Comparison of ENCODE assay signal across 8 mouse cellular contexts in the genomic region with DNA sequence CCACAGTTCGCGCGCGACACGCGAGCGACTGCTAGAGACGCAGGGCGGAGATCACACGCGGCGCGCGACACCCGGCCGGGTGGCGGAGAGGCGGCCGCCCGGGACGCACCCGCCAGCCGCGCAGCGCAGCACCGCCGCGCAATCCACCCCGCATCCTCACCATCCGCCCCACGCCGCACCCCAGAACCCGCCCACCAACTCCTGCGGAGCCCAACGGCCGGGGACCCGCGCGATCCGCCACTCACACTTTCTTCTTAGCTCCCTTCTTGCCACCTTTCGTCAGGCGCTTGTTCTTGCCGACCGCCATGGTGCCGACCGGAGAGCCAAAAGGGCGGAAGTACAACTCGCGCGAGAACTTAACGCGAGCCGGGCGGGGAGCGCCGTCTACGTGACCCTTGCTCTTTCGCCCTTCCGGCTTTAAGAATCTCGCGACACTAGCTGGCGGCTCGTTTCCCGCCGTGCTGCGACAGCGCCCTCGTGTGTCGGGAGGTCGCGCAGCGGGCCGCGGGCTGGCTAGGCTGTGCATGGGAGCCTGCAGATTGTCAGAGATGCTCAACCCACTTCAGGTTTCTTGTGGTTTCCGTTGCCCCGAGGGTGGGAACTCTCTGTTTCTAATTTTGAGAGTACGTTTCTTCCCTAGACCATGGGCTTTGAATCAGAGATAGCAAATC. TPM values are rescaled to one million over a fixed set of nuclear protein-coding genes. Genes with fewer than 3 reads are reported as not detected.
DNase-seq lines count a peak whose midpoint lies in the region; ATAC-seq and TF ChIP-seq lines count a peak whose summit lies in the region.

Gene Rps3a1, minus strand, starts transcription at position 440 of the 671 bp plus-strand sequence.

- under 1% methylated on average over 73 of the region's 77 CpGs for WGBS in kidney, embryonic 14.5 days
- under 1% methylated on average over 67 of the region's 77 CpGs for whole genome bisulfite sequencing in limb, embryonic 15.5 days

- no peak for TF ChIP-seq POLR2A in bone marrow macrophage, adult 2 months (IDR thresholded peaks at IDR 0.05; ENCODE audit: borderline replicate concordance, low read depth, low read length)
- peak; percentile 89 for TF ChIP-seq POLR2A in embryonic fibroblast, embryonic 13.5 days (IDR thresholded peaks at IDR 0.05; ENCODE audit: low read depth, low read length)

- peak within 1 kb of the TSS; percentile 74 for H3K27ac ChIP-seq in bone marrow macrophage, adult 2 months (ENCODE audit: insufficient read depth, low read depth, low read length)
- H3K27ac ChIP-seq in embryonic fibroblast, embryonic 13.5 days (ENCODE audit: insufficient read depth, low read length) = peak within 1 kb of the TSS; percentile 35
- peak within 1 kb of the TSS; percentile 90 for H3K27ac ChIP-seq in kidney, embryonic 14.5 days (ENCODE audit: low read depth, low read length)
- peak within 1 kb of the TSS; percentile 95 for H3K27ac ChIP-seq in limb, embryonic 15.5 days

- H3K36me3 ChIP-seq in kidney, embryonic 14.5 days (ENCODE audit: control insufficient read depth, insufficient read depth, low read length) = peaks cover 40% of the 10 kb centered on the region
- H3K36me3 ChIP-seq in limb, embryonic 15.5 days = peaks cover 35% of the 10 kb centered on the region

- peak within 1 kb of the TSS; percentile 97 for H3K9ac ChIP-seq in kidney, embryonic 14.5 days (ENCODE audit: low read depth, low read length)
- peak within 1 kb of the TSS; percentile 76 for H3K9ac ChIP-seq in limb, embryonic 15.5 days

- peaks cover 12% of the 10 kb centered on the region for H3K4me1 ChIP-seq in bone marrow macrophage, adult 2 months (ENCODE audit: control insufficient read depth, insufficient read depth, low read length)
- H3K4me1 ChIP-seq in embryonic fibroblast, embryonic 13.5 days (ENCODE audit: control insufficient read depth, insufficient read depth, low read length) = no peaks in the 10 kb centered on the region
- peaks cover 6% of the 10 kb centered on the region; the same call in 1 of the 2 replicates for H3K4me1 ChIP-seq in kidney, embryonic 14.5 days (ENCODE audit: control insufficient read depth, insufficient read depth, low read length)
- H3K4me1 ChIP-seq in limb, embryonic 15.5 days = peaks cover 18% of the 10 kb centered on the region

- H3K4me2 ChIP-seq in kidney, embryonic 14.5 days (replicated peaks; ENCODE audit: low read depth, low read length) = peak within 1 kb of the TSS; percentile 89
- peak within 1 kb of the TSS; percentile 62 for H3K4me2 ChIP-seq in limb, embryonic 15.5 days

- H3K4me3 ChIP-seq in bone marrow macrophage, adult 2 months (ENCODE audit: insufficient read depth, low read length) = peak within 1 kb of the TSS; percentile 91
- H3K4me3 ChIP-seq in embryonic fibroblast, embryonic 13.5 days (ENCODE audit: insufficient read depth, low read length) = peak within 1 kb of the TSS; percentile 94
- peak within 1 kb of the TSS; percentile 98 for H3K4me3 ChIP-seq in kidney, embryonic 14.5 days (ENCODE audit: low read length)
- H3K4me3 ChIP-seq in limb, embryonic 15.5 days = peak within 1 kb of the TSS; percentile 70

- peak; percentile 95 for ATAC-seq in kidney, embryonic 14.5 days (ENCODE audit: low FRiP score, low TSS enrichment)
- ATAC-seq in limb, embryonic 15.5 days (ENCODE audit: insufficient number of reproducible peaks, low FRiP score, low TSS enrichment, low read depth) = peak; percentile 93

- DNase-seq in A20 (ENCODE audit: low read depth, low spot score) = peak; percentile 98
- DNase-seq in heart, adult 9 months (ENCODE audit: low spot score in 2 of 2) = peak; percentile 95 to 98
- peak; percentile 97 to 99 for DNase-seq in monocyte, adult 2 months (ENCODE audit: low read depth in 1 of 2, low spot score in 2 of 2)
- peak; percentile 98 to 99 for DNase-seq in spleen, postnatal 36 days (ENCODE audit: low spot score in 2 of 2)

- TF ChIP-seq CTCF in bone marrow macrophage, adult 2 months (IDR thresholded peaks at IDR 0.05; ENCODE audit: low read depth, low read length) = peak; percentile 50
- peak; percentile 98 for TF ChIP-seq CTCF in embryonic fibroblast, embryonic 13.5 days (IDR thresholded peaks at IDR 0.05; ENCODE audit: borderline replicate concordance, insufficient read depth, low read length)

- H3K9me3 ChIP-seq in kidney, embryonic 14.5 days (ENCODE audit: control insufficient read depth, low read length) = no peaks in the 10 kb centered on the region
- H3K9me3 ChIP-seq in limb, embryonic 15.5 days = no peaks in the 10 kb centered on the region

- H3K27me3 ChIP-seq in kidney, embryonic 14.5 days (ENCODE audit: control insufficient read depth, insufficient read depth, low read length) = no peaks in the 10 kb centered on the region
- H3K27me3 ChIP-seq in limb, embryonic 15.5 days = no peaks in the 10 kb centered on the region

RNA-seq across cellular contexts. Expression of gene Rps3a1, which starts in this region (rescaled TPM):
- polyA plus RNA-seq in bone marrow macrophage, adult 2 months (2012; ENCODE audit: insufficient read depth, insufficient read length, missing spikeins) = 1,248 and 1,390 TPM in 2 replicates
- 1,770 and 1,788 TPM in 2 replicates for polyA plus RNA-seq in embryonic fibroblast, embryonic 13.5 days (2011; ENCODE audit: insufficient read length, low read depth, missing spikeins)
- polyA plus RNA-seq in kidney, embryonic 14.5 days (2014; fragmentation: Nextera tagmentation; extraction: Ambion mirVana) = 1,488 and 1,909 TPM in 2 replicates
- 1,155 and 1,318 TPM in 2 replicates for polyA plus RNA-seq in limb, embryonic 15.5 days (2015; fragmentation: Nextera tagmentation; extraction: Ambion mirVana)

Comparison
In these comparisons a context has a peak if more than half of its experiments do, and no peak if none do; other contexts are left out.
1. Peak in every context shown above with its lines: DNase-seq, ATAC-seq, H3K4me3 ChIP-seq and H3K27ac ChIP-seq.
2. H3K27ac ChIP-seq: peak in every context shown above with its lines; median percentile 95 in limb, embryonic 15.5 days; 90 in kidney, embryonic 14.5 days; 74 in bone marrow macrophage, adult 2 months; 35 in embryonic fibroblast, embryonic 13.5 days.